Mouse (Mus musculus): Measurements from ENCODE around the gene Tjp1. TPM values are rescaled to one million over a fixed set of nuclear protein-coding genes. Genes with fewer than 3 reads are reported as not detected.

The Tjp1 gene
- polyA plus RNA-seq, 1 experiment from 2014 or later = 21.1 TPM

GRCm38 (mm10) chr7:65296675-65297589 is 230.6 kb downstream of the Tjp1 start:
- H3K9ac ChIP-seq (ENCODE audit: low read length) = no peak overlapping the region
- H3K4me1 ChIP-seq (ENCODE audit: control insufficient read depth, insufficient read depth, low read length) = no peaks in the 10 kb centered on the region
- no peak overlapping the region for H3K4me3 ChIP-seq (replicated peaks; ENCODE audit: low read length)
- no peak for ATAC-seq (ENCODE audit: insufficient read depth, low FRiP score)
- H3K9me3 ChIP-seq (replicated peaks; ENCODE audit: control insufficient read depth, low read length) = no peaks in the 10 kb centered on the region
- 90% methylated on average over 6 of the region's 6 CpGs for WGBS
- peaks cover 23% of the 10 kb centered on the region; the same call in 1 of the 2 replicates for H3K36me3 ChIP-seq (ENCODE audit: control insufficient read depth, insufficient read depth, low read length)
- H3K27me3 ChIP-seq (ENCODE audit: control insufficient read depth, insufficient read depth, low read length) = no peaks in the 10 kb centered on the region
- no peak overlapping the region for H3K27ac ChIP-seq (ENCODE audit: low read length)
- H3K4me2 ChIP-seq (ENCODE audit: low read depth, low read length) = no peak overlapping the region

- Histone ChIP-seq H3K4me1 (ENCODE audit: control insufficient read depth, insufficient read depth, low read length) (no peaks in the 10 kb centered on the region; the same call in 1 of the 2 replicates), H3K9me3 (replicated peaks; ENCODE audit: control insufficient read depth, low read length) (no peaks in the 10 kb centered on the region), H3K4me3 (replicated peaks; ENCODE audit: low read length) (no peak overlapping the region), H3K36me3 (ENCODE audit: control insufficient read depth, insufficient read depth, low read length) (no peaks in the 10 kb centered on the region), H3K4me2 (ENCODE audit: low read depth, low read length) (no peak overlapping the region), H3K9ac (ENCODE audit: low read length) (no peak overlapping the region), H3K27ac (ENCODE audit: low read length) (no peak overlapping the region), H3K27me3 (ENCODE audit: control insufficient read depth, insufficient read depth, low read length) (no peaks in the 10 kb centered on the region)
- ATAC-seq (ENCODE audit: insufficient read depth, low FRiP score) = no peak
- 64% methylated on average over 16 of the region's 16 CpGs for WGBS
Measured at GRCm38 (mm10) chr7:65282886-65283285, 244.7 kb downstream of the Tjp1 start.

- no peaks in the 10 kb centered on the region for H3K27me3 ChIP-seq (ENCODE audit: control insufficient read depth, insufficient read depth, low read length)
- no peak overlapping the region for H3K9ac ChIP-seq (ENCODE audit: low read length)
- WGBS = 73% methylated on average over 3 of the region's 3 CpGs
- no peaks in the 10 kb centered on the region for H3K36me3 ChIP-seq (ENCODE audit: control insufficient read depth, insufficient read depth, low read length)
- H3K27ac ChIP-seq (ENCODE audit: low read length) = no peak overlapping the region
- no peaks in the 10 kb centered on the region for H3K9me3 ChIP-seq (replicated peaks; ENCODE audit: control insufficient read depth, low read length)
- H3K4me3 ChIP-seq (replicated peaks; ENCODE audit: low read length) = no peak overlapping the region
- no peaks in the 10 kb centered on the region; the same call in 1 of the 2 replicates for H3K4me1 ChIP-seq (ENCODE audit: control insufficient read depth, insufficient read depth, low read length)
- no peak for ATAC-seq (ENCODE audit: insufficient read depth, low FRiP score)
- H3K4me2 ChIP-seq (ENCODE audit: low read depth, low read length) = no peak overlapping the region
Measured at GRCm38 (mm10) chr7:65281960-65282359, 245.6 kb downstream of the Tjp1 start.

- 59% methylated on average over 10 of the region's 10 CpGs for WGBS
- no peak overlapping the region for H3K4me2 ChIP-seq (ENCODE audit: low read depth, low read length)
- H3K36me3 ChIP-seq (ENCODE audit: control insufficient read depth, insufficient read depth, low read length) = no peaks in the 10 kb centered on the region
- ATAC-seq (ENCODE audit: insufficient read depth, low FRiP score) = no peak
- H3K4me3 ChIP-seq (replicated peaks; ENCODE audit: low read length) = no peak overlapping the region
- no peak overlapping the region for H3K9ac ChIP-seq (ENCODE audit: low read length)
- H3K27ac ChIP-seq (ENCODE audit: low read length) = no peak overlapping the region
- H3K9me3 ChIP-seq (replicated peaks; ENCODE audit: control insufficient read depth, low read length) = no peaks in the 10 kb centered on the region
- no peaks in the 10 kb centered on the region; the same call in 1 of the 2 replicates for H3K4me1 ChIP-seq (ENCODE audit: control insufficient read depth, insufficient read depth, low read length)
- H3K27me3 ChIP-seq (ENCODE audit: control insufficient read depth, insufficient read depth, low read length) = no peaks in the 10 kb centered on the region
Measured at GRCm38 (mm10) chr7:65280944-65281912, 246.4 kb downstream of the Tjp1 start.

- WGBS = 45% methylated on average over 13 of the region's 13 CpGs
Measured at GRCm38 (mm10) chr7:65279277-65279676, 248.3 kb downstream of the Tjp1 start.

GRCm38 (mm10) chr7:65275761-65276160 is 251.8 kb downstream of the Tjp1 start:
- Histone ChIP-seq H3K4me1 (ENCODE audit: control insufficient read depth, insufficient read depth, low read length) (no peaks in the 10 kb centered on the region; the same call in 1 of the 2 replicates), H3K36me3 (ENCODE audit: control insufficient read depth, insufficient read depth, low read length) (no peaks in the 10 kb centered on the region), H3K4me3 (replicated peaks; ENCODE audit: low read length) (no peak overlapping the region), H3K27me3 (ENCODE audit: control insufficient read depth, insufficient read depth, low read length) (no peaks in the 10 kb centered on the region), H3K4me2 (ENCODE audit: low read depth, low read length) (no peak overlapping the region), H3K9ac (ENCODE audit: low read length) (no peak overlapping the region), H3K9me3 (replicated peaks; ENCODE audit: control insufficient read depth, low read length) (no peaks in the 10 kb centered on the region), H3K27ac (ENCODE audit: low read length) (no peak overlapping the region)
- ATAC-seq (ENCODE audit: insufficient read depth, low FRiP score) = 0 out of 2 replicates have a peak, but pooled peaks have one; percentile 30
- WGBS = 80% methylated on average over 4 of the region's 4 CpGs

More at GRCm38 (mm10) chr7:65279277-65279676, 248.3 kb downstream of the Tjp1 start:
- ATAC-seq (ENCODE audit: insufficient read depth, low FRiP score) = no peak
- Histone ChIP-seq H3K36me3 (ENCODE audit: control insufficient read depth, insufficient read depth, low read length) (no peaks in the 10 kb centered on the region), H3K9ac (ENCODE audit: low read length) (no peak overlapping the region), H3K4me3 (replicated peaks; ENCODE audit: low read length) (no peak overlapping the region), H3K4me2 (ENCODE audit: low read depth, low read length) (no peak overlapping the region), H3K4me1 (ENCODE audit: control insufficient read depth, insufficient read depth, low read length) (no peaks in the 10 kb centered on the region; the same call in 1 of the 2 replicates), H3K9me3 (replicated peaks; ENCODE audit: control insufficient read depth, low read length) (no peaks in the 10 kb centered on the region), H3K27ac (ENCODE audit: low read length) (no peak overlapping the region), H3K27me3 (ENCODE audit: control insufficient read depth, insufficient read depth, low read length) (no peaks in the 10 kb centered on the region)

- no peak overlapping the region for H3K27ac ChIP-seq (ENCODE audit: low read length)
- no peak overlapping the region for H3K9ac ChIP-seq (ENCODE audit: low read length)
- no peak overlapping the region for H3K4me2 ChIP-seq (ENCODE audit: low read depth, low read length)
- no peaks in the 10 kb centered on the region for H3K36me3 ChIP-seq (ENCODE audit: control insufficient read depth, insufficient read depth, low read length)
- H3K9me3 ChIP-seq (replicated peaks; ENCODE audit: control insufficient read depth, low read length) = no peaks in the 10 kb centered on the region
- no peak overlapping the region for H3K4me3 ChIP-seq (replicated peaks; ENCODE audit: low read length)
- H3K27me3 ChIP-seq (ENCODE audit: control insufficient read depth, insufficient read depth, low read length) = no peaks in the 10 kb centered on the region
- no peak for ATAC-seq (ENCODE audit: insufficient read depth, low FRiP score)
- no peaks in the 10 kb centered on the region; the same call in 1 of the 2 replicates for H3K4me1 ChIP-seq (ENCODE audit: control insufficient read depth, insufficient read depth, low read length)
- 74% methylated on average over 5 of the region's 5 CpGs for WGBS
Measured at GRCm38 (mm10) chr7:65274216-65274615, 253.4 kb downstream of the Tjp1 start.

GRCm38 (mm10) chr7:65249656-65250055 is 277.9 kb downstream of the Tjp1 start:
- Histone ChIP-seq H3K9ac (ENCODE audit: low read length) (no peak overlapping the region), H3K27me3 (ENCODE audit: control insufficient read depth, insufficient read depth, low read length) (no peaks in the 10 kb centered on the region), H3K4me3 (replicated peaks; ENCODE audit: low read length) (no peak overlapping the region), H3K9me3 (replicated peaks; ENCODE audit: control insufficient read depth, low read length) (no peaks in the 10 kb centered on the region; the same call in 1 of the 2 replicates), H3K4me2 (ENCODE audit: low read depth, low read length) (no peak overlapping the region), H3K36me3 (ENCODE audit: control insufficient read depth, insufficient read depth, low read length) (no peaks in the 10 kb centered on the region), H3K27ac (ENCODE audit: low read length) (no peak overlapping the region), H3K4me1 (ENCODE audit: control insufficient read depth, insufficient read depth, low read length) (no peaks in the 10 kb centered on the region)
- ATAC-seq (ENCODE audit: insufficient read depth, low FRiP score) = no peak
- 82% methylated on average over 8 of the region's 8 CpGs for WGBS
